Mouse (Mus musculus): ENCODE measurements around the gene Prss57.
A peak's percentile ranks its signal among the peaks of the same experiment; 100 is the strongest.

- TF ChIP-seq CTCF (IDR thresholded peaks at IDR 0.05; ENCODE audit: low read depth, low read length), result peak; percentile 94
- TF ChIP-seq POLR2A (IDR thresholded peaks at IDR 0.05; ENCODE audit: borderline replicate concordance, low read depth, low read length), result no peak
These were observed 44.1 kb upstream of the Prss57 start for GRCm38 (mm10) chr10:79834769-79835398.

All from bone marrow macrophage, adult 2 months (primary cell).